Mouse (Mus musculus) 3134 (cell line): ENCODE measurements around the gene Gabrg1.

Source experiments
- DNase-seq: peaks from one replicate; pipeline ENCODE4 v3.0.0-alpha.2; 2011; ENCODE audit warnings: low spot score; ENCODE audit not compliant: insufficient read length; ENCODE audit errors: extremely low read depth

Gabrg1 gene

DNA sequence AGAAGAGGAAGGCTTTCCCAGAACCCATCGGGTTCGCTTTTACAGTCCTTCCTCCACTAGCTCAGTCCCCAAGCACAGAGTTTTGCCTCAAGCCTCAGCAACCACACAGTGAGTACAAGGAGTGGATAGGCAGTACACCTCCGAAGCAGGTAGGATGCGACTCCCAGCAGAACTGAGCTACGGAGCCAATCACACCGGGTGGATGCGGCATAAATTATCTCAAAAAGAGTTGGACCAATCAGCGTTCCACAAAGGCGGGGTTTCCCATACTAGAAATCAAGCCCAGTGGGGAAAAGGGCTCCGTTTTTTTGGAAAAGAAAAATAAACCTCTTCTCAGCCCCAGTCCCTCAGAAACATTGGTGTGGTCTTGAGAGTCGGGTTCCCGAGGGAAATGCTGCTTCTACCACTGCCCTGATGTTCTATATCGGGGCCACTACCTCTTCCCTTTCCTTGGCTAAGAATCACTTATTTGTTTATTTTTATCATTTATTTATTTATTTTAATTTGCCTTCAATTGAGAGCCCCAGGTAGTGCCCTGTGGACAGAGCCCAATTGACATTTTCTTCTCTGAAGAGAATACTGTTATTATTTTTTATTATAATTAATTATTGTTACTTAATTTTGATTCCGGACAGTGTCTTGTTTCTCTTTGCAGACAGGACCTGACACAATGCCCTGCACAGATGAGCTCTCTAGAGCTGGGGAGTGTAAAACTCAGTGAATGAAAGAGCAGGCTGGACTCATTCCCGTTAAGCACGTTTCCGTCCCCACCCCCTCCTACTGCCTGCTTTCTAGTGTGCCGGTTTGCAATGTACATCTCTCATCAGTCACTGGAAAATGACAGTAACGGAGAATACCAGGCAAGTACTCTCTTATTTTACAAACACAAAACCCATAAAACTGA is at the start of gene Gabrg1:
Gene Gabrg1 (minus strand): TSS at position 426 of the 904 bp plus-strand sequence.
- DNase-seq = no peak

- DNase-seq = no peak
These were observed 41.6 kb upstream of the Gabrg1 start for GRCm38 (mm10) chr5:70884026-70884425.

GRCm38 (mm10) chr5:70870081-70870480 is 27.7 kb upstream of the Gabrg1 start:
- DNase-seq = no peak

DNA sequence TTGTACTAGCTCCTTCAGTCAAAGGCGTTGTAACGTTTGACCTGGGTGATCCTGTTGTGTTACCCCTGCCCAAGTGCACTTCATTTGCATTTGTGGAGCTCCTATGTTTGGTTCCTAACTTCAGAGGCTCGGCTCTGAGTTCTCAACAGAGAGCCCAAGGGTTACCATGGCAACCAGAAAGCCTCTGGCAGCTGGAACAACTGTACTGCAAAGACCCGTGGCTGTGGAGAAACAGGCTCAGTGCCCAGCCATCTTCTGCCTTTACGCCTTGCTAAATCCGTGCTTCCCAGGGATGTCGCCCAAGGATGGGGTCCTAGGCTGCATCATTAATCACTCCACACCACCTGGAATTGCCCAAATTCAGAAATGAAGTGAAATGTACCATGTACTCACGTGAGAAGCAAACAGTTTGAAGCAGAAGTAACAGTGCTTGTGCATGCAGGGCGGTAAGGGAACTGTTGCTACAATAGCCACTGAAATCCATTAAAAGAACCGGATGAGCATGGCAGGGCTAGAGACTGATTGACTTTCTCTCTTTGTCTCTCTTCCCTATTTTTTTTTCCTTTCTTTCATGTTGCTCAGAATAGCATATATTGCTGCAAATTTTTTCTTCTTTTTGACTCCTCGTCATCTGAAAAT is 798 bp upstream of the Gabrg1 start:
- DNase-seq = no peak

DNA sequence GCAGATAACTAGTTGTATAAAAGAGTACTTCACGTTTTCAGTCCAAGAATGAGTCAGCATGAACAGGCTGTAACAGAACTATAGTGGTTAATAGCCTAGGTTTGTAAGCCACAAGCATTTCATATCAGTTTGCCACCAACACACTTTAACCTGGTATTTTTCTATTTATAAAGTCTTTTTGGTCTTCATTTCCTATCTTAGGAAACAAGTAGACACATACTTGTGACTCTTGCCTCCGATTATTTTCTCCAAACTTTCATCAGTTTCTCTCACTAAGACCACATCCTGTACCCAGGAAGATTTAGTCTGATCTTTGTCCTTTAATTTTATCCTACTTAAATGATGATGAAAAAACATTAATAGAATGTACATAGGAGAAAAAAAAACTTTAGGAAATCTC is 23.7 kb downstream of the Gabrg1 start:
- no peak for DNase-seq

DNA sequence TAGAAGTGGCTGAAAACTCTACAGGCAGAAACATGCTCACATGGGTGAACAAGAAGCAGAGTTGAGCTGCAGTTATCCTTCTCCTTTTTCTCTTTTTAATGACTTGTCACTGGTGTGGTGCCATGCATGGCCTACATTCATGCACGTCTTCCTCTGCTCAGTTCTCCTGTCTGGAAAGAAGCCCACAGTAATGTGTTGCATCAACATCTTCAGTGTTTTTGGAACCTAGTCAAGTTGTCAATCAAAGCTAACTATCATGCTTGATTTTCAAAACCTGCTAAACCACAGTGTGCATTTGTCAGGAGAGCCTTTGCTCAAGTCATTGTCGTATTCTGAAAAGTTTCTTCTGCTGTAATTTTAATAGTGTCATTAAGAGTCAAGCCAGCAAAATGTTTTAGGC is 106.3 kb downstream of the Gabrg1 start:
- DNase-seq = no peak

DNA sequence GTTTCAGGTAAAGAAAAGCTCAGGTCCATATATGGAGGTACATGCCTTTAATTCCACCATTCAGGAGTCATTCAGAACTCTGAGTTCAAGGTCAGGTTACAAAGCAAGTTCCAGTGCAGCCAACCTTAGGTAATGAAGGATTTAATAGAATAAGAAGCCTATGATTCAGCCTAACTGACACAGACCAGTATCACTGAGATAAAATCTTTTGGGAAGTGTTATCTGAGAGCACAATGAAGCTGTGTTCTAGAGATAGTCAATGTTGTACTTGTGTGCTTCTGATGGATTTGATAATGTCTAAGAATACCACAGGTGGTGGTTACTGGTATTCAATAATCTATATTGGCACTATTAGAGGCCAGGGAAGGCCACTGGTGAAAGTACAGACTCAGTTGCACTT is 138.1 kb downstream of the Gabrg1 start:
- no peak for DNase-seq
